Mouse (Mus musculus) erythroblast, embryonic 14.5 days (primary cell): ENCODE results near the gene Tgm5.

Experiments
- GATA1 ChIP-seq: IDR thresholded peaks from 2 replicates; pipeline ENCODE4 v1.6.1; 2012; ENCODE audit warnings: low read length, inconsistent platforms, mixed read lengths
- TAL1 ChIP-seq: IDR thresholded peaks from 3 replicates; pipeline ENCODE4 v1.6.1; 2012; ENCODE audit warnings: low read length, inconsistent platforms, mixed read lengths

- no peak for TF ChIP-seq TAL1
- TF ChIP-seq GATA1: no peak
Observed at GRCm38 (mm10) chr2:121088507-121088906, 2.9 kb upstream of the Tgm5 start.
